Mouse (Mus musculus): ENCODE data around the gene Slco1a5. TPM values are rescaled to one million over a fixed set of nuclear protein-coding genes. Genes with fewer than 3 reads are reported as not detected.

Gene Slco1a5
- not detected in 2 replicates for polyA plus RNA-seq (2012; rRNA removed)

GRCm38 (mm10) chr6:142322881-142323280, at the start of gene Slco1a5:
Slco1a5 (minus strand) TSS chr6:142322981.
- 65% methylated on average over 4 of the region's 4 CpGs for WGBS
- TF ChIP-seq CTCF (IDR thresholded peaks at IDR 0.05; ENCODE audit: extremely low read depth, insufficient read depth, insufficient read length, insufficient replicate concordance) (no peak), POLR2A (IDR thresholded peaks at IDR 0.05; ENCODE audit: low read depth, low read length) (no peak)
- Histone ChIP-seq H3K27me3 (ENCODE audit: control insufficient read depth, insufficient read depth, low read length) (no peaks in the 10 kb centered on the region), H3K36me3 (ENCODE audit: control insufficient read depth, insufficient read depth, low read length) (no peaks in the 10 kb centered on the region), H3K4me1 (ENCODE audit: control insufficient read depth, insufficient read depth, insufficient read length) (no peaks in the 10 kb centered on the region), H3K4me3 (ENCODE audit: extremely low read depth, insufficient read depth, insufficient read length) (no peak within 1 kb of the TSS), H3K27ac (ENCODE audit: insufficient read depth, low read length) (no peak within 1 kb of the TSS)
- DNase-seq (ENCODE audit: low read depth in 1 of 2, low spot score in 2 of 2), result no peak

- Histone ChIP-seq H3K4me3 (ENCODE audit: extremely low read depth, insufficient read depth, insufficient read length) (no peak overlapping the region), H3K27me3 (ENCODE audit: control insufficient read depth, insufficient read depth, low read length) (no peaks in the 10 kb centered on the region), H3K27ac (ENCODE audit: insufficient read depth, low read length) (no peak overlapping the region), H3K4me1 (ENCODE audit: control insufficient read depth, insufficient read depth, insufficient read length) (no peaks in the 10 kb centered on the region), H3K36me3 (ENCODE audit: control insufficient read depth, insufficient read depth, low read length) (peaks cover 37% of the 10 kb centered on the region)
- DNase-seq (ENCODE audit: low read depth in 1 of 2, low spot score in 2 of 2), result no peak
- 98% methylated on average over 3 of the region's 3 CpGs for WGBS
- no peak for TF ChIP-seq CTCF (IDR thresholded peaks at IDR 0.05; ENCODE audit: extremely low read depth, insufficient read depth, insufficient read length, insufficient replicate concordance)
- no peak for TF ChIP-seq POLR2A (IDR thresholded peaks at IDR 0.05; ENCODE audit: low read depth, low read length)
These were observed 46.8 kb upstream of the Slco1a5 start for GRCm38 (mm10) chr6:142369568-142369967.

GRCm38 (mm10) chr6:142367565-142367964, 44.8 kb upstream of the Slco1a5 start:
- TF ChIP-seq POLR2A (IDR thresholded peaks at IDR 0.05; ENCODE audit: low read depth, low read length) (no peak), CTCF (IDR thresholded peaks at IDR 0.05; ENCODE audit: extremely low read depth, insufficient read depth, insufficient read length, insufficient replicate concordance) (no peak)
- no peak overlapping the region for H3K27ac ChIP-seq (ENCODE audit: insufficient read depth, low read length)
- no peak overlapping the region for H3K4me3 ChIP-seq (ENCODE audit: extremely low read depth, insufficient read depth, insufficient read length)
- WGBS, result 93% methylated on average over 3 of the region's 3 CpGs
- no peaks in the 10 kb centered on the region for H3K4me1 ChIP-seq (ENCODE audit: control insufficient read depth, insufficient read depth, insufficient read length)
- H3K27me3 ChIP-seq (ENCODE audit: control insufficient read depth, insufficient read depth, low read length), result no peaks in the 10 kb centered on the region
- H3K36me3 ChIP-seq (ENCODE audit: control insufficient read depth, insufficient read depth, low read length), result peaks cover 37% of the 10 kb centered on the region
- DNase-seq (ENCODE audit: low read depth in 1 of 2, low spot score in 2 of 2), result no peak

GRCm38 (mm10) chr6:142366473-142367018, 43.8 kb upstream of the Slco1a5 start:
- H3K4me1 ChIP-seq (ENCODE audit: control insufficient read depth, insufficient read depth, insufficient read length), result no peaks in the 10 kb centered on the region
- no peak overlapping the region for H3K27ac ChIP-seq (ENCODE audit: insufficient read depth, low read length)
- DNase-seq (ENCODE audit: low read depth in 1 of 2, low spot score in 2 of 2), result no peak
- H3K36me3 ChIP-seq (ENCODE audit: control insufficient read depth, insufficient read depth, low read length), result peaks cover 34% of the 10 kb centered on the region
- no peaks in the 10 kb centered on the region for H3K27me3 ChIP-seq (ENCODE audit: control insufficient read depth, insufficient read depth, low read length)
- H3K4me3 ChIP-seq (ENCODE audit: extremely low read depth, insufficient read depth, insufficient read length), result no peak overlapping the region
- WGBS, result 92% methylated on average over 10 of the region's 10 CpGs
- TF ChIP-seq CTCF (IDR thresholded peaks at IDR 0.05; ENCODE audit: extremely low read depth, insufficient read depth, insufficient read length, insufficient replicate concordance) (no peak), POLR2A (IDR thresholded peaks at IDR 0.05; ENCODE audit: low read depth, low read length) (no peak)

- WGBS, result 94% methylated on average over 8 of the region's 8 CpGs
- H3K36me3 ChIP-seq (ENCODE audit: control insufficient read depth, insufficient read depth, low read length), result peaks cover 34% of the 10 kb centered on the region
- H3K4me1 ChIP-seq (ENCODE audit: control insufficient read depth, insufficient read depth, insufficient read length), result no peaks in the 10 kb centered on the region
- no peak overlapping the region for H3K4me3 ChIP-seq (ENCODE audit: extremely low read depth, insufficient read depth, insufficient read length)
- TF ChIP-seq POLR2A (IDR thresholded peaks at IDR 0.05; ENCODE audit: low read depth, low read length) (no peak), CTCF (IDR thresholded peaks at IDR 0.05; ENCODE audit: extremely low read depth, insufficient read depth, insufficient read length, insufficient replicate concordance) (no peak)
- no peak for DNase-seq (ENCODE audit: low read depth in 1 of 2, low spot score in 2 of 2)
- H3K27ac ChIP-seq (ENCODE audit: insufficient read depth, low read length), result no peak overlapping the region
- no peaks in the 10 kb centered on the region for H3K27me3 ChIP-seq (ENCODE audit: control insufficient read depth, insufficient read depth, low read length)
These were observed 43.1 kb upstream of the Slco1a5 start for GRCm38 (mm10) chr6:142365742-142366472.

GRCm38 (mm10) chr6:142363019-142363576, 40.3 kb upstream of the Slco1a5 start:
- no peaks in the 10 kb centered on the region for H3K27me3 ChIP-seq (ENCODE audit: control insufficient read depth, insufficient read depth, low read length)
- H3K4me3 ChIP-seq (ENCODE audit: extremely low read depth, insufficient read depth, insufficient read length), result no peak overlapping the region
- DNase-seq (ENCODE audit: low read depth in 1 of 2, low spot score in 2 of 2), result no peak
- H3K4me1 ChIP-seq (ENCODE audit: control insufficient read depth, insufficient read depth, insufficient read length), result no peaks in the 10 kb centered on the region
- peaks cover 30% of the 10 kb centered on the region for H3K36me3 ChIP-seq (ENCODE audit: control insufficient read depth, insufficient read depth, low read length)
- 76% methylated on average over 9 of the region's 9 CpGs for WGBS
- TF ChIP-seq CTCF (IDR thresholded peaks at IDR 0.05; ENCODE audit: extremely low read depth, insufficient read depth, insufficient read length, insufficient replicate concordance) (no peak), POLR2A (IDR thresholded peaks at IDR 0.05; ENCODE audit: low read depth, low read length) (no peak)
- H3K27ac ChIP-seq (ENCODE audit: insufficient read depth, low read length), result no peak overlapping the region

- no peak for TF ChIP-seq CTCF (IDR thresholded peaks at IDR 0.05; ENCODE audit: extremely low read depth, insufficient read depth, insufficient read length, insufficient replicate concordance)
- TF ChIP-seq POLR2A (IDR thresholded peaks at IDR 0.05; ENCODE audit: low read depth, low read length), result no peak
- no peaks in the 10 kb centered on the region for H3K4me1 ChIP-seq (ENCODE audit: control insufficient read depth, insufficient read depth, insufficient read length)
- WGBS, result 93% methylated on average over 6 of the region's 6 CpGs
- H3K27ac ChIP-seq (ENCODE audit: insufficient read depth, low read length), result no peak overlapping the region
- H3K4me3 ChIP-seq (ENCODE audit: extremely low read depth, insufficient read depth, insufficient read length), result no peak overlapping the region
- H3K27me3 ChIP-seq (ENCODE audit: control insufficient read depth, insufficient read depth, low read length), result no peaks in the 10 kb centered on the region
- H3K36me3 ChIP-seq (ENCODE audit: control insufficient read depth, insufficient read depth, low read length), result peaks cover 30% of the 10 kb centered on the region
- no peak for DNase-seq (ENCODE audit: low read depth in 1 of 2, low spot score in 2 of 2)
These were observed 39.3 kb upstream of the Slco1a5 start for GRCm38 (mm10) chr6:142362036-142362435.
